Mouse (Mus musculus): ENCODE measurements around the gene Eno3.

The Eno3 gene

GRCm38 (mm10) chr11:70638714-70639278, 18.2 kb upstream of the Eno3 start, which contains the start of gene Gp1ba:
Gp1ba (plus strand) TSS chr11:70639122.
- in situ Hi-C loops (cut with MboI; ENCODE audit: unreplicated experiment in 2 of 2): loop anchor here in 1 of 2 experiments (10.0 kb wide), 1 partner anchor 46 kb away; the partner anchor contains the start of gene Camta2

DNA sequence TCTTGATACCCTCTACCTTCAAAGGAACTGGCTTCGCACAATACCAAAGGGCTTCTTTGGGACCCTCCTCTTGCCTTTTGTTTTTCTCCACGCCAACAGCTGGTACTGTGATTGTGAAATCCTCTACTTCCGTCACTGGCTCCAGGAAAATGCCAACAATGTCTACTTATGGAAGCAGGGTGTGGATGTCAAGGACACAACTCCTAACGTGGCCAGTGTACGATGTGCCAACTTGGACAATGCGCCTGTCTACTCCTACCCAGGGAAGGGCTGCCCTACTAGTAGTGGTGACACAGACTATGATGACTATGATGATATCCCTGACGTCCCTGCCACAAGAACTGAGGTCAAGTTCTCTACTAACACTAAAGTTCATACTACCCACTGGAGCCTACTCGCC, 17.0 kb upstream of the Eno3 start:
- in situ Hi-C loops (cut with MboI; ENCODE audit: unreplicated experiment in 2 of 2): loop anchor here in 1 of 2 experiments (10.0 kb wide), 1 partner anchor 45 kb away; the partner anchor contains the start of gene Camta2

- in situ Hi-C loops (cut with MboI; ENCODE audit: unreplicated experiment in 2 of 2): no loop called here
These were observed 15.8 kb upstream of the Eno3 start for GRCm38 (mm10) chr11:70641241-70641640.

DNA sequence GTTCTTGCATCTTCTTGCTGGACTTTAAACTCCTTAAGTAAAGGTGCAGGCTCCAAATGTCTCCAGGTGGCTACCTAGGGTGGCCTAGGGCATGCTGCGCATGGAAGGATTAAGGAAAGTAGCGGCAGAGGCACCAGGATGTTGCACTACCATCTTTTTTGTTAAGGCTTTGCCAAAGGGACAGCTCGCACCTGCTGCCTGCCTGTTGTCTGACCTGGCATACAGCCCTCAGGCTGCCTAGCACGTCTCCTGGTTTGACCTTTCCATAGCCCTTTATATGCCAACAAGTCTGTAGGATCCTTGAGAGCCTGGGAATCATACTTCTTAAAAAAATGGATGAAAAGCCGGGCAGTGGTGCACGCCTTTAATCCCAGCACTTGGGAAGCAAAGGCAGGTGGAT, 14.0 kb upstream of the Eno3 start:
- in situ Hi-C loops (cut with MboI; ENCODE audit: unreplicated experiment in 2 of 2): no loop called here

GRCm38 (mm10) chr11:70644564-70645103, 12.4 kb upstream of the Eno3 start:
- in situ Hi-C loops (cut with MboI; ENCODE audit: unreplicated experiment in 2 of 2): no loop called here

DNA sequence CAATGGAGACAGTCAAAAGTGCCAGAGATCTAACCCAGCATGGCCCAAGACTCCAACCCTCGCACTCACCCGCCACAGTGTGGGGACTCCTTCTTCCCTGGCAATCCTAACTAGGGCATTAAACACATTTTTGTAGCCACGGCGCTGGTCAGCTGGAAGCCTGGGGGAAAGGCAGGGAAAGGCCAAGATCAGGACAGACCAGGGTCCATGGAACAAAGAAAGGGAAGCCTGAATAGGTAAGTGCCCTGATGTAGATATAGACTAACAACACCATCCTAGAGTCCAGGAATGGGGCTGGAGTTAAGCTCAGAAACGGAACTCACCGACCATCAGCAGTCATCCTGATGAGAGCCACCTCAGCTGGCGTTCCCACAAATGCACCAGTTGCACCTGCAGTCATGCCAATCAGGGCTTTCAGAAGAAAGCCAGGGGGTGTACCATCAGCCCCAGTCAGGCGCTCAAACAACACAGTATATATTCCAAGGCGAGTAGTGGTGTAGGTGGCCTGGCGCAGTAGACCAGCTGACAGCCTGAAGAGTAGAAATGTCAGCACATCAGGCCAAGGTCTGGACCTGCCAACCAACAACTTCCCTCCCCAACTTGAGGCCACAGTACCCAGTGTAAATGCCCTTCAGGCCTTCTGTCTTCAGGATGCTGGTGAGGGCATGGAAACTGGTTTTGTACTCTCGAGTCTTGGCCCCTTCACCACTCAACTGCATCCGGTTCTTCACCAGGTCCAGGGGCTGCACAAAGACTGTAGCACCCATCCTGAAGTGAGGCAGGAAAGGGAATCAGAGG, 11.3 kb upstream of the Eno3 start:
- in situ Hi-C loops (cut with MboI; ENCODE audit: unreplicated experiment in 2 of 2): no loop called here

GRCm38 (mm10) chr11:70646259-70646555, 10.8 kb upstream of the Eno3 start:
- in situ Hi-C loops (cut with MboI; ENCODE audit: unreplicated experiment in 2 of 2): no loop called here

DNA sequence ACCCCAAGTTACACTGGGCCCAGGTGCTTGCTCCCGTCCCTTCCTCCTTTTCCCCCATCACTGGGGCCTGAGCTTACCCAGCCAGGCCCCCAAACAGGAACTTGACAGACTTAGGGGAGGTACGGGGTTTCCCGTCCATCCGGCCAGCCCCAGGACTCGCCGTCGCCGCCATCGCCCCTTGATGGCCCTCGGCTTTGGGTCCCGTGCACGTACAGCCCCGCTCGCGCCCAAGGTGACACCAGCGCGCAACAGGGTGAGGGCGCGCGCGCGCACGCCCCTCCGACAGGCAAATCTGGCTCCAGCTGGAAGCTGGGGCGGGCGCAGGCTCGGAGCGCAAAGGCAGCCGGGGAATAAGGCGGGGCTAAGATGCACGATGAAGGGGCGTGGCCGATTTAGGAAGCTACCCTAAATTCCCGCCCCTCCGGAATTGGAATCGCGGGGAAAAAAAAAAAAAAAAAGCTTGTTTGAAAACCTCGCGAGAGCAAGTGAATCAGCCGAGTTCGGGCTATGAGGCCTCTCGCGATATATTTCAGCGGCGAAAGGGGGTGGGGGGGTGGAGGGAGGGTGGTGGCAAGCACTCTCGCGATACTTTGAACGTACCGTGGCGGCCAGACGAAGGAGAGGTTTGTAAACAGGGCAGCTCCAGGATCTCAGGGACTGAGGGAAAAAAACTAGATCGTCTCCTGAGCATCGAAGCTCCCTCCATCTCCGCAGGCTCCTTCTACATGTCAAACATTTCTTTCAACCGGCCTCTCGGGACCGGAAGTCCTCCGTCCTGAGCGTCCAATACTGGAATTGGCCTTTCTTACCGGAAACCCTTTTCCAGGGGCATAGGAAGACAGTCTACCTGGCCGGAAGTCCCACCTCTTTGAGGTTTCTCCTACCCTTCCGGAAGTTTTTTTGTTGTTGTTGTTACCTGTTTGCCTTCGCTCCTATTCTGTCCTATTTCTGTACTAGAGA, 10.0 kb upstream of the Eno3 start, which contains the start of the genes Rnf167 and Slc25a11:
Gene Rnf167 (plus strand): TSS at position 545 of the 960 bp plus-strand sequence.
Gene Slc25a11 (minus strand): TSS at position 789 of the 960 bp plus-strand sequence.
- in situ Hi-C loops (cut with MboI; ENCODE audit: unreplicated experiment in 2 of 2): no loop called here

DNA sequence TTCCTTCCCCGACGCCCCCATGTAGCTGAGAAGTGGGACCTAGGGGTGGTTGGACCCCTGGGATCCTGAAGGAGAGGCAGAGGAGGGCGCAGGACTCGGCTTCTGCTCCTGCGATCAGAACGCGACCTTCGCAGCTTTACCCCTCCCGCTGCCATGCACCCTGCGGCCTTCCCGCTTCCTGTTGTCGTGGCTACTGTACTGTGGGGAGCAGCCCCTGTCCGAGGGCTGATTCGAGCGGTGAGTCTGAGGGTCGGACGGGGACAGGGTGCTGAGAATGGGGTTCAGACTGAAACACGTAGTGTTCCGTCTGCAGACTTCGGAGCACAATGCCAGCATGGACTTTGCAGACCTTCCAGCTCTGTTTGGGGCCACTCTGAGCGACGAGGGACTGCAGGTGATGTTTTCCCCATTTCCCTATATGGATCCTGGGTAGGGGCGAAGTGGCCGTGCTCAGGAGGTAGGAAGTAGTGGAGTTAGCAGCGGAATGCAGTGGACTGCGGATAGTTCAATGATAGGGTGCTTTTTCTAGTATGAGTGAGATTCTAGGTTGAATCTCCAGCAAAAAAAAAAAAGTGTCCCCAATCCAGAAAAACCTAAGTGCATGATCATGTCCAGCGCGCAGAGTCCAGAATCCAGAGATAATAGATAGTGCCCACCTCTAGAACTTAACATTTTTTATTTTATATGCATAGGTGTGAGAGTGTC, 9.1 kb upstream of the Eno3 start:
- in situ Hi-C loops (cut with MboI; ENCODE audit: unreplicated experiment in 2 of 2): no loop called here

DNA sequence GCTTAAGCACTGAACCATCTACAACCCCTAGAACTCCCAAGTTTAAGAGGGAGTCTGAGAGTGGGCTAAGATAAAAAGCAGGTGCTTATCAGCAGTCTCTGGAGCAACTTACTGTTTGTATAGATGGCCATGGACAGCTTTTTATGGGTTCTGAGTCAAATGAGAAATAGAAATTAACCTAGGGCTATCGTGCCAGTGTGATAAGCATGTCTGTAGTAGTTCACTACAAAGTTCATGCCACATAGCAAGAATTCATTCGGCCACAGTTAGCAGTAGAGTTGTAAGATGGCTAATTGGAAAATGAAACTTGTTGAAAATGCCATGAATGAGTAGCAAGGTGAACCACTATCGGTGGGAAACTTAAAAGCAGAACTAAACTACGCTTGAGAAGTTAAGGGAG, 8.5 kb upstream of the Eno3 start:
- in situ Hi-C loops (cut with MboI; ENCODE audit: unreplicated experiment in 2 of 2): no loop called here

DNA sequence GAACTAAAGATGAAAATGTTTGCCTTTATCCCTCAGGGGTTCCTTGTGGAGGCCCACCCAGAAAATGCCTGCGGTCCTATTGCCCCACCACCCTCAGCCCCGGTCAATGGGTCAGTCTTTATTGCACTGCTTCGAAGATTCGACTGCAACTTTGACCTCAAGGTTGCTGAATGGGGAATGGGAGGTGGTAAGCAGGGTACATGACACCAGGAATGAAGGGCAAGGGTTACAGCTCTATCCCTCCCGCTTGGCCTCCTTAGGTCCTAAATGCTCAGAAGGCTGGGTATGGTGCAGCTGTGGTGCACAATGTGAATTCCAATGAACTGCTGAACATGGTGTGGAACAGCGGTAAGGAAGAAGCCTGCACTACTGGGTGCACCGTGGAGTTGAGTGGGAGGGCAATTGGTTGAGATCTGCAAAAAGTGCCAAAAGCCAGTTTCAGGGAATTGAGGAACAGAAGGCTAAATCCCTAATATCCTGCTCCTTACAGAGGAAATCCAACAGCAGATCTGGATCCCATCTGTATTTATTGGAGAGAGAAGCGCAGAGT, 7.7 kb upstream of the Eno3 start:
- in situ Hi-C loops (cut with MboI; ENCODE audit: unreplicated experiment in 2 of 2): no loop called here

GRCm38 (mm10) chr11:70650322-70651175, 6.5 kb upstream of the Eno3 start:
- in situ Hi-C loops (cut with MboI; ENCODE audit: unreplicated experiment in 2 of 2): loop anchor here in 1 of 2 experiments (25.0 kb wide), 1 partner anchor 1238 kb away; the partner anchor contains the start of gene Kdm6b

- in situ Hi-C loops (cut with MboI; ENCODE audit: unreplicated experiment in 2 of 2): loop anchor here in 1 of 2 experiments (25.0 kb wide), 1 partner anchor 1239 kb away; the partner anchor contains the start of gene Kdm6b
These were observed 5.6 kb upstream of the Eno3 start for GRCm38 (mm10) chr11:70651391-70651790.

DNA sequence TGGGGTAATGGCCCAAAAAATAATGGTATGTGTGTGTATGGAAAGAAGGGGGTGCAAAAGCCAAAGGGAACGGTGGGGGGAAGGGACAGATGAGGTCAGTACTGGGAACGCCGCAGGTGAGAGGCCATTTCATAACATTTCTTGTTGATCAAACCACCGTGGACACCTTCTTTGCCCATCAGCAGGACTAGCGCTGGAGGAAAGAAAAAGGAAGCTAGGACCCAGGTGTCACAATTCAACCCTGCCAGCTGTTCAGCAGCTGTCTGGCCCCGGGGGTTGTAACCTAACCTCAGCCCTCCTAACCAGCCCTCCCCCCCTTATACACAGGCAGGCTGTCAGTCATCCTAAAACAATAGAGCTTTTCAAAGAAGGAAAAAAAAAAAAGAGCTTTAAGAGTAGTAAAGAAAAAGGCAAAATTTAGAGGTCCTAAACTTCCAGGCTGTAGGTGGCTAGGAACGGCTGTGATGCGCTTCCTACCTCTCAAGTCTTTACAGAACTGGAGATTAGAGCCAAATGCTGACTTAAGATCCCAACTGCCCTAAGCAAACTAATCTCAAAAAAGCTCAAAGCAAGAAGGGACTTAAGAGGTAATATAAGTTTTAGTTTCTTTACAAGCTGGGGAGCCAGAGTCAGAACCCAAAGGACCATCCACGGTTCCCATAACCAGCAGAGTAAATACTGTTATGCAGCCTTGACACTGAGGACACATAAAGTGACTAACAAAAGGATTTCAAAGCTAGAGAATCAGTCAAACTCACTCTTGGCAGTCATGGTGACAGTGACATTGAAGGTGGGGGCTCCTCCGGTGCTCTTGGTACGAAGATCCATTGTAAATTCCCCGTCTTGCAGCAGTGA, 4.7 kb upstream of the Eno3 start:
- in situ Hi-C loops (cut with MboI; ENCODE audit: unreplicated experiment in 2 of 2): loop anchor here in 1 of 2 experiments (25.0 kb wide), 1 partner anchor 1240 kb away; the partner anchor contains the start of gene Kdm6b

GRCm38 (mm10) chr11:70652884-70653344, 4.1 kb upstream of the Eno3 start:
- in situ Hi-C loops (cut with MboI; ENCODE audit: unreplicated experiment in 2 of 2): loop anchor here in 1 of 2 experiments (25.0 kb wide), 1 partner anchor 1241 kb away; the partner anchor contains the start of gene Kdm6b

DNA sequence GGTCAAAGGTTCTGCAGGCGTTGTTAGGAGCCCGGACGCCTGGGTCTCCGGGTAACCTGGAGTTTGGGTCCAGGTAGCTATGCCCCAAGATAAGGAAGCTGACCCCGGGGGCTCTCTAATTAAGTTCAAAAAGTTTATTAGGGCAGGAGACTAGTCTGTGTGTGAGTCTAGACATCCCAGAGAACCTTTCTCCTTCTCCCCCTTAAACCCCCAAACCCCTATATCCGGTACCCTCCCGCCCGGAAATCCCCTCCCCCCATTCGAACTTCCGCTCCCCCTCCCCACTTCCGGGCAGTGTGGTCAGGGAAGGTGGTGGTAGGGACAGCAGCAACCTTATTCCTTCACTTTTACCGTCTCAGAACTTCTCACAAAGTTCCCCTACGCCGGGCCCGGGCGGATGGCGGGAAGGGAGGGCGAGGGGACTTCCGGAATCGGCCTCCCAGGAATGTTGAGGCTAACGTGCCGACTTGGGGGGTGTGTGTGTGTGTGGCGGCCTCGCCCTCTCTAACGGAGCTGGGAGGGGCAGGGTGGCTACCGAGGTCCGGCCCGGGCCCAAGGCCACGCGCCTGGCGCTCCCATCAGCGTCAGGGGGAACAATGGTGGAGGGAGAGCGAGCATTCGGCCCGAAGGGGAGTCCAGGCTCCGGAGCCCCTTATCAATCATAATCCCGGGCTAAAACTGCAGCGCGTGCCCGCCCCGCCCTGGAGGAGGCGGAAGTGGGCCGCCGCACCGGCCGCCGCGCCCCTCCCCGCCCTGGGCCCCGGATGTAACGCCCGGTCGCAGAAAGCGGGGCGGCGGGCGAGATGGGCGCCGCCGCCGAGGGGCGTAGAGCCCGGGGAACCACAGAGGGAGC, 3.4 kb upstream of the Eno3 start:
- in situ Hi-C loops (cut with MboI; ENCODE audit: unreplicated experiment in 2 of 2): loop anchor here in 1 of 2 experiments (25.0 kb wide), 1 partner anchor 1241 kb away; the partner anchor contains the start of gene Kdm6b

Measured in v-Abl transformed pro-B cells (cell line).